Mouse (Mus musculus) bone marrow macrophage, adult 2 months (primary cell): Measurements from ENCODE around the gene Sh3bgrl2.

Source experiments
- CTCF ChIP-seq: IDR thresholded peaks from 2 replicates; pipeline ENCODE4 v1.5.1; 2012; ENCODE audit warnings: low read depth, mild to moderate bottlenecking, low read length, moderate library complexity
- POLR2A ChIP-seq: IDR thresholded peaks from 2 replicates; pipeline ENCODE4 v1.6.1; 2012; ENCODE audit warnings: mild to moderate bottlenecking, low read depth, low read length, borderline replicate concordance

GRCm38 (mm10) chr9:83577260-83577659 lies 29.1 kb downstream of the Sh3bgrl2 start:
- TF ChIP-seq POLR2A (no peak), CTCF (no peak)
